Mouse (Mus musculus): ENCODE results near the gene Ralb. TPM values are rescaled to one million over a fixed set of nuclear protein-coding genes. Genes with fewer than 3 reads are reported as not detected.

The Ralb gene
- polyA plus RNA-seq, 1 experiment from 2014 or later, result 134 TPM

DNA sequence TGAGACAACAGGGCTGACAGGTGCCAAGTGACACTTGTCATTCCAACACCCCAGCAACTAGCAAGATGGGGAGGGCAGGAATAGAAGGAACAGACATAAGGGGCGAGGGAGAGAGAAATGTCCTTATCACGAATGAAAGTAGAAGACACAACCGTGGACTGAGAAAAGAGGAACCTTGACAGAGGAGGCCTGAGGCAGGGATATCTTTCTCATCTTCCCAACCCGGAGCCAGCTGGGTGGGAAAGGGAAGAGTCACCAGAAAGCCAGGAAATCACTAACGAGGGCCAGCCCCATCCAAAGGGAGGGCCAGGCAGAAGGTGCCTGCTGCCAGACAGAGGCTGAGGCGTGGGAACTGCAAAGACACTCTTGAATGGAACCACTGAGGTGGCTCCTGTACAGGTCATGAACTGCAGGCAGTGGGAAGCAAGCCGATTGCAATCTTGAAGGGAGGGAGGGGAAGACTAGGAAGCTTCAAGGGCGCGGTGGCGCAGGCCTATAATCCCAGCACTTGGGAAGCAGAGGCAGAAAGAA, 57.8 kb downstream of the Ralb start:
- ATAC-seq (replicated peaks; ENCODE audit: insufficient number of reproducible peaks, insufficient read depth, low FRiP score, low read depth), result no peak
- H3K9ac ChIP-seq, result no peak overlapping the region
- H3K4me2 ChIP-seq, result no peak overlapping the region
- no peaks in the 10 kb centered on the region for H3K36me3 ChIP-seq
- 51% methylated on average over 10 of the region's 10 CpGs for WGBS
- no peak overlapping the region for H3K27ac ChIP-seq
- H3K4me1 ChIP-seq (replicated peaks), result peaks cover 11% of the 10 kb centered on the region
- no peaks in the 10 kb centered on the region for H3K27me3 ChIP-seq
- no peak overlapping the region for H3K4me3 ChIP-seq
- no peaks in the 10 kb centered on the region for H3K9me3 ChIP-seq (replicated peaks)

DNA sequence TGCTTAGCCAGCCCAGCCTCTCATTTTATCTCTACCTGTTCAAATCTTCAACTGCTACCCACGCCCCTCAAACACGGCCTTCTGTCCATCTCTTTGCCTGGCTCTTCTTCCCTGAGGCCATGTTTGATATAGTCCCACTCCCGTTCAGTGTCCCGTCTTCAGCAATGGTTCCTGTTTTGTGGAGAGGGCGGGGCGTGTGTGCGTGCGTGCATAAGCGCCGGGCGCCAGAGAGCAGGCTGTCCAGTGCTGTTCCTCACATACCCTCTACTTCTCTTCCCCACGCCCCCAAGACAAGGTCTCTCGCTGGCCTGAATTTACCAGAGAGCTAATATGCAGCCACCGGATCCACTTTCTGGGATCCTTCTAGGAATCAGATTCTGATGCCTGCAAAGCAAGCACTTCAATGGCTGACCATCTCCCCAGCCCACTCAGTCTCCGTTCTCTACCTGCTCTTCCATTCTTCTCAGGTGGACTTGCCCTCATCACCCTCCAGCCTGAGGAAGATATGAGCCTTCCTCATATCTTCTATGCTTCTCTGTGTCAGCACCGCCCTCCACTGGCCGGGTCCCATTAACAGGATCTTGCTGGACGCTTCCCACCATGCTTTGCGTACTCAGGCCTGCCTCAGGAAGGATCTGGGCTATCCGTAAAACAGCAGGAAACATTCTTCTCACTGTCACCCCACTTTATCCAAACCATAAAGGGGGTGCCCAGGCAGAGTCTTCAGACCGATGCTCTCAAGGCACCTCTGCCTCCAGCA, 60.8 kb downstream of the Ralb start:
- no peak for ATAC-seq (replicated peaks; ENCODE audit: insufficient number of reproducible peaks, insufficient read depth, low FRiP score, low read depth)
- Histone ChIP-seq H3K4me2 (no peak overlapping the region), H3K27me3 (no peaks in the 10 kb centered on the region), H3K4me1 (replicated peaks) (peaks cover 11% of the 10 kb centered on the region), H3K27ac (no peak overlapping the region), H3K9me3 (replicated peaks) (no peaks in the 10 kb centered on the region), H3K4me3 (no peak overlapping the region), H3K36me3 (no peaks in the 10 kb centered on the region), H3K9ac (no peak overlapping the region)
- 79% methylated on average over 21 of the region's 21 CpGs for WGBS

DNA sequence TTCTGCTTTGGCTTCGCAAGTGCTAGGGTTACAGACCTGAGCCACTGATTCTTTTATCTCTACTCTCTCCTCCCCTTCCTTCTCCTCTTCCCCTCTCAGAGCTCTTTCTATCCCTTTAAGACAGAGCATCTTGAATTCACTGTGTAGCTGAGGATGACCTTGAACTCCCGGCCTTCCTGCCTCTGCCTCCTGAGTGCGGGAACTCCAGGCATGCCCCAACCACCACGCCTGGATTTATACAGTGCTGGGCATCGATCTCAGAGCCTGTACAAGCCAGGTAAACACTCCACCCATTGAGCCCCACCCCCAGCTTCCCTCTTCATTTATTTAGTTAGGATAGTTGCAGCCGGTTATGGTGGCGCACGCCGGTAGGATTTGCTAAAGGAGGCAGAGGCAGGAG, 61.7 kb downstream of the Ralb start:
- no peak overlapping the region for H3K4me2 ChIP-seq
- no peaks in the 10 kb centered on the region for H3K27me3 ChIP-seq
- 83% methylated on average over 9 of the region's 9 CpGs for WGBS
- H3K4me1 ChIP-seq (replicated peaks), result peaks cover 11% of the 10 kb centered on the region
- H3K36me3 ChIP-seq, result no peaks in the 10 kb centered on the region
- no peak for ATAC-seq (replicated peaks; ENCODE audit: insufficient number of reproducible peaks, insufficient read depth, low FRiP score, low read depth)
- H3K27ac ChIP-seq, result no peak overlapping the region
- H3K9ac ChIP-seq, result no peak overlapping the region
- H3K4me3 ChIP-seq, result no peak overlapping the region
- no peaks in the 10 kb centered on the region for H3K9me3 ChIP-seq (replicated peaks)

- WGBS, result 90% methylated on average over 9 of the region's 9 CpGs
- Histone ChIP-seq H3K36me3 (no peaks in the 10 kb centered on the region), H3K4me3 (no peak overlapping the region), H3K9ac (no peak overlapping the region), H3K27ac (no peak overlapping the region), H3K27me3 (no peaks in the 10 kb centered on the region), H3K4me1 (replicated peaks) (no peaks in the 10 kb centered on the region), H3K9me3 (replicated peaks) (no peaks in the 10 kb centered on the region), H3K4me2 (no peak overlapping the region)
- no peak for ATAC-seq (replicated peaks; ENCODE audit: insufficient number of reproducible peaks, insufficient read depth, low FRiP score, low read depth)
Measured at GRCm38 (mm10) chr1:119438105-119438637, 66.4 kb downstream of the Ralb start.

GRCm38 (mm10) chr1:119437401-119437800, 67.2 kb downstream of the Ralb start:
- Histone ChIP-seq H3K27me3 (no peaks in the 10 kb centered on the region), H3K36me3 (no peaks in the 10 kb centered on the region), H3K4me2 (no peak overlapping the region), H3K9me3 (replicated peaks) (no peaks in the 10 kb centered on the region), H3K9ac (no peak overlapping the region), H3K27ac (no peak overlapping the region), H3K4me1 (replicated peaks) (no peaks in the 10 kb centered on the region), H3K4me3 (no peak overlapping the region)
- no peak for ATAC-seq (replicated peaks; ENCODE audit: insufficient number of reproducible peaks, insufficient read depth, low FRiP score, low read depth)
- WGBS, result 68% methylated on average over 6 of the region's 6 CpGs

GRCm38 (mm10) chr1:119424141-119424860, 80.3 kb downstream of the Ralb start:
- 14% methylated on average over 6 of the region's 6 CpGs for WGBS
- H3K9ac ChIP-seq, result no peak overlapping the region
- ATAC-seq (replicated peaks; ENCODE audit: insufficient number of reproducible peaks, insufficient read depth, low FRiP score, low read depth), result no peak
- H3K4me3 ChIP-seq, result no peak overlapping the region
- H3K27me3 ChIP-seq, result peaks cover 60% of the 10 kb centered on the region
- H3K4me2 ChIP-seq, result no peak overlapping the region
- H3K36me3 ChIP-seq, result no peaks in the 10 kb centered on the region
- H3K4me1 ChIP-seq (replicated peaks), result peaks cover 29% of the 10 kb centered on the region
- no peak overlapping the region for H3K27ac ChIP-seq
- no peaks in the 10 kb centered on the region for H3K9me3 ChIP-seq (replicated peaks)

DNA sequence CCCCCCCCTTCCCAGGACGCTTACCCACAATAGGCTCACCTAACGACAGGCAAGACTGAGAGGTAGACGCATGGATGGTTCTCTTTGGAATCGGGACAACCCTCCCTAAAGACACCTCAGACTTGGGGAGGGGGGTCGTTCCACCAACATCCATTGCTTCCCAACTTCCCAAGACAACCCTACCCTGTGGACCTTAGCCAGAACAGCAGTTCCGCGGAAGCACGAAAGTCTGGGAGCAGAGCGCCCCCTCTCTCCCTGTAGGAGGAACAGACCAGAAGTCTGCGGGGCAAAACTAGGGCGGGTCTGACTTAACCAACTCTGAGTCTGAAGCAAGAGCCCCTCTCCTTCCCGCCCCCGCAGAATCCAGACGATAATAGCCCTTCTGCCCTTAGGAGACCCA, 81.1 kb downstream of the Ralb start:
- Histone ChIP-seq H3K27ac (no peak overlapping the region), H3K9me3 (replicated peaks) (no peaks in the 10 kb centered on the region), H3K4me3 (no peak overlapping the region), H3K4me1 (replicated peaks) (peaks cover 29% of the 10 kb centered on the region), H3K4me2 (no peak overlapping the region), H3K36me3 (no peaks in the 10 kb centered on the region), H3K27me3 (peaks cover 68% of the 10 kb centered on the region), H3K9ac (no peak overlapping the region)
- no peak for ATAC-seq (replicated peaks; ENCODE audit: insufficient number of reproducible peaks, insufficient read depth, low FRiP score, low read depth)
- WGBS, result 8% methylated on average over 13 of the region's 14 CpGs

DNA sequence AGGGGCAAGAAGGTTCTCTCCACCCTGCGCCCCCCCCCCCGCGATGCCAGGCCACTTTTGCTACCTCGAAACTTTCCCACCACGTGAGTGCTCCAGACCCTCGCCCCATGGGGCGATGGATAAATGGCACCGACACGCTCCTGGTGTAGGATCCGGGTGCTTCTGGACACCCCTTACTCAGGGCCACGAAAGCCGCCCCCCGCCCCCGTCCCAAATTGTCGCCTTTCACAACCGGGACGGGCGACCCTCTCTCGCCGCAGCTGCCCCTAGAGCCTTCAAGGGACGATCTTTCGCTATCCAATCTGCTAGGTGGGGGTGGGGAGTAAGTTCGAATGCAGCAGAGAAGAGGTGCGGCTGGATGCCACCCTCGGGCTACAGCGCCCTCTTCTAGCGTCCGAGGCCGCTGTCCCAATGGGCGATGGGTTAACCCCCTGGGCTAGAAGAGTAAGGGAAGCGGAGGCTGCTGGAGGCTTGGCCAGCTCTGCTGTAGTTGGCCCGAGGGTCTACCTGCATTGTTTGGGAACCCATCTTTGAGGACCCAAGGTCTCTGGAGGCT, 82.1 kb downstream of the Ralb start:
- 1% methylated on average over 31 of the region's 32 CpGs for WGBS
- H3K9me3 ChIP-seq (replicated peaks), result no peaks in the 10 kb centered on the region
- H3K36me3 ChIP-seq, result no peaks in the 10 kb centered on the region
- H3K4me3 ChIP-seq, result peak overlapping the region; percentile 76
- H3K27me3 ChIP-seq, result peaks cover 78% of the 10 kb centered on the region
- H3K4me2 ChIP-seq, result peak overlapping the region; percentile 100
- ATAC-seq (replicated peaks; ENCODE audit: insufficient number of reproducible peaks, insufficient read depth, low FRiP score, low read depth), result no peak
- H3K4me1 ChIP-seq (replicated peaks), result peaks cover 29% of the 10 kb centered on the region
- H3K27ac ChIP-seq, result no peak overlapping the region
- peak overlapping the region; percentile 74 for H3K9ac ChIP-seq

- WGBS, result under 1% methylated on average over 80 of the region's 92 CpGs
- no peaks in the 10 kb centered on the region for H3K9me3 ChIP-seq (replicated peaks)
- H3K4me2 ChIP-seq, result peak within 1 kb of the TSS; percentile 100
- peak within 1 kb of the TSS; percentile 74 for H3K9ac ChIP-seq
- H3K4me3 ChIP-seq, result peak within 1 kb of the TSS; percentile 76
- peaks cover 85% of the 10 kb centered on the region for H3K27me3 ChIP-seq
- peaks cover 29% of the 10 kb centered on the region for H3K4me1 ChIP-seq (replicated peaks)
- H3K36me3 ChIP-seq, result no peaks in the 10 kb centered on the region
- H3K27ac ChIP-seq, result no peak within 1 kb of the TSS
- 0 out of 2 replicates have a peak, but pooled peaks have one; percentile 29 for ATAC-seq (replicated peaks; ENCODE audit: insufficient number of reproducible peaks, insufficient read depth, low FRiP score, low read depth)
Measured at GRCm38 (mm10) chr1:119421576-119422421, 82.8 kb downstream of the Ralb start, which contains the start of gene Inhbb. TSS of gene Inhbb (minus strand) at chr1:119422248.

- peak overlapping the region; percentile 76 for H3K4me3 ChIP-seq
- ATAC-seq (replicated peaks; ENCODE audit: insufficient number of reproducible peaks, insufficient read depth, low FRiP score, low read depth), result peak; percentile 43
- H3K36me3 ChIP-seq, result no peaks in the 10 kb centered on the region
- peak overlapping the region; percentile 100 for H3K4me2 ChIP-seq
- H3K4me1 ChIP-seq (replicated peaks), result peaks cover 29% of the 10 kb centered on the region
- H3K27ac ChIP-seq, result no peak overlapping the region
- under 1% methylated on average over 40 of the region's 78 CpGs for WGBS
- no peaks in the 10 kb centered on the region for H3K9me3 ChIP-seq (replicated peaks)
- H3K9ac ChIP-seq, result peak overlapping the region; percentile 74
- H3K27me3 ChIP-seq, result peaks cover 91% of the 10 kb centered on the region
Measured at GRCm38 (mm10) chr1:119420984-119421575, 83.5 kb downstream of the Ralb start.
